Mouse (Mus musculus): ENCODE measurements around the gene Gpr89. TPM values are rescaled to one million over a fixed set of nuclear protein-coding genes. Genes with fewer than 3 reads are reported as not detected.

Gpr89 gene
- total RNA-seq (2021): 10 to 100 TPM; 19.7 to 19.8 TPM
- long read RNA-seq, experiment 1, full-length matches to known transcripts: 13 of 17 reads
- long read RNA-seq, experiment 1, partial matches to known transcripts: 0 of 17 reads
- long read RNA-seq, experiment 1, other reads (novel, unspliced or antisense): 4 of 17 reads
- long read RNA-seq, experiment 2, full-length matches to known transcripts: 23 of 27 reads
- long read RNA-seq, experiment 2, partial matches to known transcripts: 2 of 27 reads
- long read RNA-seq, experiment 2, other reads (novel, unspliced or antisense): 2 of 27 reads

GRCm38 (mm10) chr3:96904851-96905541 lies at the start of gene Gpr89:
Gpr89 (minus strand) TSS chr3:96905346.
- DNase-seq: peak; percentile 93

GRCm38 (mm10) chr3:96953489-96954233 lies 48.5 kb upstream of the Gpr89 start:
- no peak for DNase-seq

- no peak for DNase-seq
Measured at GRCm38 (mm10) chr3:96942706-96943105, 37.6 kb upstream of the Gpr89 start.

GRCm38 (mm10) chr3:96938738-96939137 lies 33.6 kb upstream of the Gpr89 start:
- peak; percentile 89 for DNase-seq

- no peak for DNase-seq
Measured at GRCm38 (mm10) chr3:96937606-96938005, 32.5 kb upstream of the Gpr89 start.

- DNase-seq: no peak
Measured at GRCm38 (mm10) chr3:96936241-96936640, 31.1 kb upstream of the Gpr89 start.

GRCm38 (mm10) chr3:96931261-96931681 lies 26.1 kb upstream of the Gpr89 start:
- DNase-seq: no peak

- no peak for DNase-seq
Measured at GRCm38 (mm10) chr3:96925920-96926319, 20.8 kb upstream of the Gpr89 start, which contains the start of gene Gja8. Gja8 (minus strand) TSS chr3:96926020.

- no peak for DNase-seq
Measured at GRCm38 (mm10) chr3:96924631-96925030, 19.5 kb upstream of the Gpr89 start.

- no peak for DNase-seq
Measured at GRCm38 (mm10) chr3:96920991-96921390, 15.8 kb upstream of the Gpr89 start.

- no peak for DNase-seq
Measured at GRCm38 (mm10) chr3:96905592-96905991, 446 bp upstream of the Gpr89 start.

- DNase-seq: no peak
Measured at GRCm38 (mm10) chr3:96904393-96904792, 753 bp downstream of the Gpr89 start, which contains the start of gene Gja5. Gja5 (plus strand) TSS chr3:96904693.

GRCm38 (mm10) chr3:96902336-96902999 lies 2.7 kb downstream of the Gpr89 start:
- DNase-seq: no peak

- DNase-seq: no peak
Measured at GRCm38 (mm10) chr3:96883690-96884089, 21.5 kb downstream of the Gpr89 start.

GRCm38 (mm10) chr3:96882061-96882849 lies 22.9 kb downstream of the Gpr89 start:
- DNase-seq: no peak

GRCm38 (mm10) chr3:96881557-96881956 lies 23.6 kb downstream of the Gpr89 start:
- DNase-seq: no peak

- DNase-seq: no peak
Measured at GRCm38 (mm10) chr3:96880385-96880784, 24.8 kb downstream of the Gpr89 start.

GRCm38 (mm10) chr3:96879536-96879935 lies 25.6 kb downstream of the Gpr89 start:
- DNase-seq: no peak

- no peak for DNase-seq
Measured at GRCm38 (mm10) chr3:96874808-96875571, 30.2 kb downstream of the Gpr89 start.

GRCm38 (mm10) chr3:96872501-96872900 lies 32.6 kb downstream of the Gpr89 start:
- no peak for DNase-seq

- DNase-seq: no peak
Measured at GRCm38 (mm10) chr3:96871070-96871469, 34.1 kb downstream of the Gpr89 start.
